Mouse (Mus musculus) MN1 (cell line): ENCODE data around the gene Apba2.

Source experiments
- DNase-seq: peaks from one replicate; pipeline ENCODE4 v3.0.0-alpha.2; 2016; ENCODE audit warnings: low spot score

The Apba2 gene

DNA sequence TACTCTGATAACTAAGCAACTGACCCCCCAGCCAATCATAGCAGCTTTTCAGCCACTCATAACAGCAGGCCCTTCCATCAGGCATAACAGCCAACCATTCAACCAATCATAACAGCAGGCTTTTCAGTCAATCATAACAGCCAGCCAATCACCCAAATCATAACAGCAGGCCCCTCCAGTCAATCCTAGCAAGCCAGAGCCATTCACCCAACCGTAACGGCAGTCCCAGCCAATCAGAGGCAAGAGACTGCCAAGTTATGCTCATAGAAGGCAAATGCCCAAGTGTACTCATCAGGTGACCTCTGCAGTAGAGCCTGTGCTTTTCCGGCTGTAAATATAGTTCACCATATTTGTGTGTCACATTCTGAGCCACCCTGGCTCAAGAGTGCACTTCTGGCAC is 85.1 kb downstream of the Apba2 start:
- no peak for DNase-seq

DNA sequence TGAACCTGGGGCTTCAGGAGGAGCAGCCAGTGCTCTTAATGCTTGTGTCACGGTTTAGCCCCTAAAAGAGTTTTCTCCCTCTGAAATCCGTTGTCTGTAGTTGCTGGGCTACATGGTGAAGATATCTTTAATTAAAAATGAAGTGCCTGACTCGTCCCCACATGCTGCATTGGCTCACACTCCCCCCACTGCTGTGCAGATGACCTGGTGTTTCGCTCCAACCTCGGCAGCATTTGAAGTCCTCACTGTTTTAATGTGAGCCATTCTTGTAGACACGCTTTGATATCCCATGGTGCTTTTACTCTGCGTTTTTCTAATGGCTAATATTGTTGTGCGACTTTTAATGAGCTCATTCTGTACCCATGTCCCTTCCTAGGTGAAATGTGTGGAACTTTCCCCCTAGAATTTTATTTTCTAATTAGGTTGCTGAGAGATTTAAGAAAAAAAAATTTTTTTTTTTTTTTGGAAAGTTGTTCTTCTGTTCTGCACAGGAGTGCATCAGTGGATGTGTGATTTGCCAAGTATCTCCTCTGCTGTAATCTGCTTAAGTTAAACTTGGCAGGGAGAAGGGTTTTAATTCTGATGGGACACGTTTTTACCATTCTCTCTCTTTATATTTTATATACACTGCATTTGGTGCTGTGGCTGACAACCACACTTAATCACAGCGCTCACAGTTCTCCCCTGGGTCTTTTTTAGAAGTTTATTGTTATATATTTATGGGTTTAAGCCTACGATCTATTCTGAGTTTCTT is 87.3 kb downstream of the Apba2 start:
- no peak for DNase-seq

DNA sequence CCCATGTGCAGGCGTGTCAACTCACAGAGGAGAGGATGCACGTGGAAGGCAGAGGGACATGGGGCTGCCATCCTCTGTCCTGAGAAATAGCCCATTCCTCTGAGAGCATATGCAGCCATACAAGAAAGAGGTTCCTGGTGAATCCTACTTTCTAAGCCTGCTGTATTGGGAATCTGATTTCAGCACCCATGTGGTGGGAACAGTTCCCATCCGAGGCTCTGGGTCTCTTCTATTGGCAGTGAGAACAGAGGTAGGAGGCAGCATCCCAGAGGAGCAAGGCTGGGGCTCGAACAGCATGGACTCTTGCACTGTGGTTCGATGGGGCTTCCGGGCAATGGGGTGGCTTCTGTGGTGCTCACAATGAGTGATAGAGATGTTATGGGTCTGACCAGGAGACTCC is 93.8 kb downstream of the Apba2 start:
- DNase-seq: no peak

DNA sequence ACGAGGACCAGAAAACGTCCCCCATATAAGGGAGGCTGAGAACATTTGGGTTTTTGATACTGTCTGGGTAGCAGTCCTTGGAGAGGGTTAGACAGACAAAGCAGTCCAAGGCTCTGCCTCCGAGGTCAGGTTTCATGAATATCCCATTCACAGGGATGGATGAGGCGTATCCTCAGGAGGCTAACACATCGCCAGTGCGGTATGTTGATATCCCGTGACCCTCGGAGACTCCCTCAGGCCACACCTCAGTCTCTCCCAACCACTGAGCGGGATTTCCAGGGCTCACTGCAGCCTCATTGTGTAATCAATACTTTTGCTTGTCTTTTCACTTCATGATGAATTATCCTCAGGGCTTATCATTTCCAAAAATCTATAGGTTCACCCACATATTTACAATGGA is 95.1 kb downstream of the Apba2 start:
- DNase-seq: no peak

DNA sequence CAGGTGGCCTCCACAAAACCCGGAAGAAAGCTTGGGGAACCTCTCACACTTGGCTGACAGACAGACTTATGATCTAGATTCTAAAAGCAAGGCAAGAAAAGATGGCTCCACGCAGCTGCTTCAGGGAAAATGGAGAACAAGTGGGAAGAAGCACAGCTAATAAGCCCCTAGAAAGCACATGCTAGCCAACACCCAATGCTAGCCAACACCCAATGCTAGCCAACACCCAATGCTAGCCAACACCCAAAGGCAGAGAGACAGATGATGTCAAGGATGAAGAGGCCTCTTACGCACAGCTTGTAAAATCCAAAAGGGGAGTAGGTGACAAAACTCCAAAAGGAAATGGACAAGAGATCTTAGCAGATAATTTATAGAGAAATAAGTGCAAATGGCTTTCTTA is 108.4 kb downstream of the Apba2 start:
- DNase-seq: no peak

DNA sequence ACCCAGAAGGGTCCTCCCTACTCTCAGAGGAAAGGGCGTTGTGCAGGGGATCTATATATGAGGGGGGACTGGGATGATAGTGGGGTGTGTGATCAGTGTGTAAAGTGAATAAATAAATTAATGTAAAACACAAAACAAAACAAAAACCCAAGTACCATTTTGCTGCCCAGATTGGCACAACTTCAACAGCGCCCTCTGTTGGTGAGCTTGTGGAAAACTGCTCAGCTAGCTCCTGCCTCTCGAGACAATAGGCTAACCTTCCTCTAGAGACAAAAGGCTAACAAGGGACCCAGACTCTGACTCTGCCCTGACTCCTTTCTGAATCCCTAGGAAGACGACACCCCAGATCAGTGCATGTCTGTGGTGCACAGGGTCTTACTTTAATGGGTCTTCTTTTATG is 109.4 kb downstream of the Apba2 start:
- no peak for DNase-seq

DNA sequence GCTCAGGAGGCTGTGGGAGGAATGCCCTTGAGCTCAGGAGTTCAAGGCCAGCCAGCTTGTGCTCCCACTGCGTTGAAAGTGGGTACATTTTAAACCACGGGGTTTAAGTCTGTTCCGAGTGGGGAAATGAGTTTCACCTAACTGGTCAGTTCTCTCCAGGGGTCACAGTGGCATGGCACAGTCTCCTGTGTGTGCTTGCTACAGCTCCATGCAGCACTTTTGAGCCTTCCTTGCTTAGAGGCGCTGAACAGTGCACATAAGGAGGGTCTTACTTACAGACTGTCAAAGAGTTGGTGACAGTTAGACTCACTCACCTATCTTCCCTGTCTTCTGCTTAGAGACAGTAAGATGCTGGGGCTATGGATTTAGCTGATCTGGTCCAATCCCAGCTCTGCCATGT is 117.8 kb downstream of the Apba2 start:
- DNase-seq: no peak

DNA sequence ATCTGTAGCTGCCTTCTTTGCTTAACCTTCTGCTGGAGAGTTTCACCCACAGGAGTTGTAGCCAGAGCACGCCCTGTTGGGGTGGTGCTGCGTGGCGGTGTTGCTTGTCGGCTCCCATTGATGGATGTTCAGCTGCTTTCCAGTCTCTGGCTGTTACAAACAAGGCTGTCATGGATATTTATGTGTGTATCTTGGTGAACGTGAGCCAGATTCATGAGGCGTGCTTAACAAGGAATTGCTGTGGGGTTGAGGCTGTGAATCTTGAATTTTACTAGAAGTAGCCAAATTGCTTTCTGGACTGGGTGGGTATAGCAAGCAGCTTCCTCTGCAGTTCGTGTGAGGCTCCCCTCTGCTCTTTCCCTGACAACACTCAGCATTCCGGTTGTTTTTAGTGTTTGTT is 125.0 kb downstream of the Apba2 start:
- DNase-seq: no peak

DNA sequence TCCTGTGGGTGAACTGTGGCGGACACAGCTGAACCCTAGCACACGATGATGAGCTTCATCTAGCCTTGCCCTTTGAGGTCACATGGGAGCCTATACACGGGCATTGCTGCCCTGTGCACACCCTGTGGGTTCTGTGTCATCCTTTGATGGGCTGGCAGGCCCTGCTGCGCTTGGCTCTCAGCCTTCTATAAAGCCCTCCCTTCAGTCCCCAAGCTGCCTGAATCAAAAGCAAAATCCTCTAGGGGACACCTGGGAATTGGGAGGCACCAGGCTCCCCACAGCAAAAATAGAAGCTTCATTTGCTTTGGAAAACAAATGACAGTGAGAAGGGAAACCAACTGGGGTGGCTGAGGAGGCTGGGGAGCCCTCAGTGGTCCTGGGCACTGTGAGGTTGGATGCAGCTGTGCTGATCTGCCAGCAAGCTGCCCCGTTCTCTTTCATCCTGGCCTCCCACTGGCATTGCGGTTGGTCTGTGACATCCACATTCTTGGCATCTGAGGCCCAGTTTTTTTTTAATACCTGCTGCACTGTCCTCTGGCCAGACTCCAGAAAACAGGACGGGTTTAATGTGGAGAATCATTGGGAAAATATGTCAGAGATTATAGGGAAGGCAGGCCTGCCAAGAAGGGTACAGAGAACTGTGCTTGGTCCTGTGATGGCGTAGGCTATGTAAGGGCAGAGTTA is 126.6 kb downstream of the Apba2 start:
- DNase-seq: no peak

DNA sequence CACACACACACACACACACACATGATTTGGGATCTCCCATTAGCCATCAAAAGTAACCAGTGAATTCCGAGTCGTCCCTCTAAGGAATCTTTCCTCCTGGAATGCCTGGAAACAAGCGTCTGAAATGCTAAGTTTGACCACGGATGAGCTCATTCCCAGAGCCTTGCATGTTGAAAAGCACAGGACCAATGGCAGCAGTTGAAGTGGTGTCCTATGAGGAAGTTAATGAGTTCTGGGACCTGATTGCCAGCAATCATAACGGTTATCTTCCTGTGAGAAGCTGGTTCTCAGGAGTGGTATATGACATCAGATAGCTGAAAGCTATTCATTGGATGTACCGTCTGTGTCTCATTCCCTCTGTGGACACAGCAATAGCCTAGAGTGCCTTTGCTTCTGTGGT is 129.2 kb downstream of the Apba2 start:
- DNase-seq: no peak

DNA sequence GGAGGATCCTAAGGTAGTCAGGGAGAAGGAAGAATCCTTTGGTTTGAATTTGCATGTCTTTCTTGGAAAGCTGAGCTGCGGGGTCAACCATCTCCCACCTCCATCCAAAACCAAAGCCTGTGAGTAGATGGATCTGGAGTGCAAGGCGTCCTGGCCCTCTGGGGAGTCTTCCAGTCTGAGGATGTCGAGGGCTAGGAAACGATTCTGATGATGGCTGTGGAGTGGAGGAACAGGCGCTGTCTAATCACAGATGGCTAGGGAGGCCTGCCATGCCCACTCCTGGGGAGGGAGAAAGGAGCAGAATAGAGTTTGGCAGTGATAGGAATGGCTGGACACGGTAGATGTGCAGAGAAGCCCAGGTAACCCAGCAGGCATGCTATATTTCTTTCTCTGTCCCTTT is 129.6 kb downstream of the Apba2 start:
- no peak for DNase-seq

DNA sequence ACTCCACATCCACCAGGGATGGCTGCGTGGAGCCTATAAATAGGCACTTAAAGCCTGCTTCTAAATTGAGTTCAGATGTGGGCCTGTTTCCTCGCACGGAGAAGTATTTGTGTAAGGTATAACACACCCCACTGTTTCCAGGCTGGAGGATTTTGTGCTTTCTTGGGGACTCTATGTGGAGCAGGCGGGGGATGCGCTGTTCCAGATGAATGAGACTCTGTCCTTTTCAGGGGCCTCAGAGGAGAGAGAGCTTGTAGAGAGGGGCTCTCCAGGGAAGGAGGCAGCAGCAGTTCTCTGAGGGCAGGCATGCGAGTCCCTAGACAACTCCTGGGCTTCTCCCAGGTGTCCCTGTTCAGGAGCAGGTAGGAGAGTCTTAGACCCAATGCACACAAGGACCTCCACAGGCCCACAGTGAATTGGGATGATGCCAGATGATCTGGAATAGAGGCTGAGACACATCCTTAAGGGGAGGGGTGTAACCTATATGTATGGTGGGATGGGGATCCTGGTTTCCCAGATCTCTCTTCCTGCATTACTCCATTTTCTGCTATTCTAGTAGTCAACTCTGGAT is 130.4 kb downstream of the Apba2 start:
- DNase-seq: no peak

DNA sequence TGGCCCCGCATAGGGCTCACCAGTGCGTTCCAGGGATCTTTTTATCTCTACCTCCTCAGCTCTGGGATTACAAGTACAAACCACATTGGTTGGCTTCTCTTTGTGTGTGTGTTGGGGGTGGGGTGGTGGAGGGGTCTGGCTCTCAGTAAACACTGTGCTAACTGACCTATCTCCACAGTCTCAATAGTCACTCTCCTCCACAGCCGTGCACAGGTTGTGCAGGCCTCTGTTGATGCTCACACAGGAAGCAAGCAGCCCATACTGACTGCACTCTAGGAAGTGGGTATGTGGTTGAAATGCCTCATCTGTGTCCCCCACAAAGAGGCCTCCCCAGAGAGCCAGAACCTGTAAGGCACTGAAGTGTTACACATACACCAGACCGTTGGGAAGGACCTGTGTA is 131.7 kb downstream of the Apba2 start:
- no peak for DNase-seq

DNA sequence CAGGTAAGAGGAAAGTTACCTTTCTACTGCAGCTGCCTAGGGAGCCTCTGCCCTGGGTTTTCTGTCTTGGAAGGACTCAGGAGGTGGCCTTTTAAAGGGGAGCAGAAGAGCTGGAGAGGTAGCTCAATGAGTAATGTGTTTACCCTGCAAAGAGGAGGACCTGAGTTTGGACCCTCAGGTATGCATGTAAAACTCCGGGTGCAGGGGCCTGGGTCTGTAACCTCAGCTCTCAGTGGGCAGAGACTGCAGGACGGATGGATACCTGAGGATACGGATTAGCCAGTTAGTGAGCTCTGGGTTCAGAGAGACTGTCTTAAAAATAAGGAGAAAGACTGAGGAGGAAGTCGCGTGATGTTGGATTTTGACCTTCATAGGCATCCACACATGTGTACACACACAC is 132.4 kb downstream of the Apba2 start:
- no peak for DNase-seq

DNA sequence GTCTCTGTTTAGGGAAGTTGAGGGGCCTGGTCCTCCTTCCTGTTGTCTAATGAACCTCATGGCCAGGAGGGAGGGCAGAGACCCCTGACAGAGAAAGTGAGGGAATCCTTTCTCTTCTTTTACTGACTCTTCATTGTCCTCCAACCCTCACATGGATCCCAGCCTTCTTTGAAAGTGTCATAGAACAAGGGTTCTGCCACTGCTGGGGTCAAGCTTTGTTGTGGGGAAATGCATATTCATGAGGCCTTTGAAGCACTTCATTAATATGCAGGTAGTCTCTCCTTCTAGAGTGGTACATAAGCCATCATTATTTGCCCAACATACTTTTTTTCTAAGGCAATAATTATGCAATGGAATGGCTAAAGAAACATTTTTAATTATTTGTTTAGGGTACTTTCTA is 133.0 kb downstream of the Apba2 start:
- DNase-seq: no peak

DNA sequence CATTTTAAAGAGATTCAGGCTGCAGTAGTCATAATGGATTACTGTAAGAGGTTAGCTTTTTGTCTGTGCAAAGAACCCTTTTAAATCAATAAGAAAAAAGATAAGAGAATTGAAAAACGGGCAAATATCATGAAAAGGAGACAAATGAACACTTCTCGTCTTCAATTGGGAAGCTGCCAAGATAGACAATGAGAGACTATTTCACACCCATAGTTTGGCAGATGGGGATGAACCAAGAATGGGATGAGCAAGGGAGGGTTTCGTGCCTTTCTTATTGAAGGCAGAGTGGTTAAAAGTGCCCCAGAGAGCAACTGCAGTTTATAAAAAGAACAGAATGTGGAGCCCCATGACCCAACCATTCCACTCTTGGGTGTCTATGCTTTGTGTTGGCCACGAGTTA is 137.4 kb downstream of the Apba2 start:
- DNase-seq: no peak

DNA sequence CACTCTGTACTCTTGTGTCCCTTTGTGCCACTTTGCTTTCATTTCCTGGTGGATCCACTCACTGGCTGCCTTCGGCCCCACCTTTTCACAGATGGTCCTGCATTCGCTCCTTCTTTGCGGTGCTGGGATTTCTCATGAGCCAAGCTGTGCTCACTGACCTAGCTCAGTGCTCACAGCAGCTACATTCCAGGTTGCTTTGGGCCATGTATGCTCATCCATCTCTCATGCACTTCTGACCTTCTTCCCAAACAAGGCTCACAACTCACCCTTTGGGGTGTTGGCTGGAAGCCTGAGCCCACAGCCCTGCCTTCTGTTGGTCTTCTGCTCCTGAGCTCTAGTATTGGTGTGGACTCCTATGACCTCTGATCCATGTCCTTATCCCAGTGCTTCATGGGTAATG is 139.1 kb downstream of the Apba2 start:
- DNase-seq: no peak

DNA sequence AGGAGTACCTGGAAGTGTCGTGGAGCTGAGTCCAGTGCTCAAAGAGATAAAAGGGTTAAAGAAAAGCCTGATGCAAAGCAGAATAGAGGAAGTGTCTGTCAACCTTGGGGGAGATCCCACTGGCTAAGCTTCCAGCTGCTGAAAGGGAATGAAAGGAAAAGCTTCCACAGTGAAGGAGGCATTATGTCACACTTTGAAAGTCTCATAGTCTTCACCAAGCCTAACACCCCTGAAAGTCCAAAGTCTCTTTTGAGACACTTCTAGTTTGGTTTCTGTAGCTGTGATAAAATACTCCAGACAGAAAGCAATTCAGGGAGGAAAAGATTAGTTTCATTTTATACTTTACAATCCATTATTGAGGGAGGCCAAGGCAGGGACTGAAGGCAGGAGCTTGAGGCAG is 141.4 kb downstream of the Apba2 start:
- no peak for DNase-seq

DNA sequence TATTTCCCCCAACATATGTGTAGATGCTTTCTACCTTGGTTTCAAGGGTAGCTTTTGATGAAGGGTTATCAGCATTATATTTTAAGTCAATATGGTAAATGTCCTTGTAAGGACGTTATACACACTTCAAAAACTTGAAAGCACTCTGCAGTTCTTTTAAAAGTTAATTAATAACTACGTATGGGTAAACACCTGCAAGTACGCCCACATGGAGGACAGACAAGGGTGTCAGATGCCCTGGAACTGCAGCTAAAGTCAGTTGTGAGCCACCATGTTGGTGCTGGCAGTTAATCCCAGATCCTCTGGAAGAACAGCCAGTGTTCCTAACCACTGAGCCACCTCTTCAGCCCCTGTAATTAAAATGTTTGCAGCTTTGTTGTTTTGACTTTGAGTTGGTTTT is 144.0 kb downstream of the Apba2 start:
- no peak for DNase-seq

DNA sequence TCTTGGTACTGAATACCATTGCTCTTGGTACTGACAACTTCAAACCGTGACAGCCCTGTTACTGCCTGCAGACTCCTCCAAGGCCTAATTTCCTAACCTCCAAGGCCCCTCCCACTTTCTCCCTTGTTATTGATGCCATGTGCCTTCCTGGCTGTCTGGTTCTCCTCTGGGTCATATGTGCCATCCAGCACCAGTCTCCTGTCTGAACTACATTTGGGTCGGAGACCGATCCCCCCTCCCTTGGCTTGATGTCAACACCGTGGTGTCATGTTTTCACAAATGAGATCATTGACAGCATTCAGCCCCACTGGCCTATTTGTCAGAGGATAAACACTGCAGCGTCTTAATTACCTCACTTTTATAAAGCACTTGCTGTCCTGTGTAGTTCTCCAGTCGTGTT is 144.5 kb downstream of the Apba2 start:
- no peak for DNase-seq

DNA sequence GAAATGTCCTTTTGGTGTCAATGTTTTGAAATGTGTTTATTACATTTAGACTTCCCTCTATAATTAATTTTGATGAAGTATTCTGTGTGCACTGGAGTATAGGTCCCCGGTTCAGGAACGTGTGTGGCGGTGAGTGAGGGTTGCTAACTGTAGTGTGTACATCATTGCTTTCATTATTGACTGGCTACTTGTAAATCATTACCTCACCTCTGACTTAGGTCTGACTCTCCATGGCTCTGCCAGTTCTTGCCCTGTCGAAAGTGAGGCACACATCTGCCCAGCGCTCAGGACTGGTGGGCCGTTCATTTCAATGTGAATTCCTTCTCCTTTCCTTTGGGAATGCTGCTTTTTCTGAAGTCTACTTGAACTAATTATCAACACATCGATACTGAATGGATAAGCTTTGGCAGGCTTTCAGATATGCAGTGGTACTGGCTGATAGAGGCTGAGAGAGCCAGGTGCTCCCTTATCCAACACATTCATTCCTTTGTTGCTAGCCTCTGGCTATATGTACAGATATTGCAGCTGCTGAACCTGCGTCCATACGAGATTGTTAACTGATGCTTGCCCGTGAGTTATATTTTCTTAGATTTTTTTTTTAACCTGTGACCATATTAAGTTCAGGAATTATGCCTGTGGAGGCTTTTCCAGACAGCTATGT is 147.6 kb downstream of the Apba2 start:
- no peak for DNase-seq

DNA sequence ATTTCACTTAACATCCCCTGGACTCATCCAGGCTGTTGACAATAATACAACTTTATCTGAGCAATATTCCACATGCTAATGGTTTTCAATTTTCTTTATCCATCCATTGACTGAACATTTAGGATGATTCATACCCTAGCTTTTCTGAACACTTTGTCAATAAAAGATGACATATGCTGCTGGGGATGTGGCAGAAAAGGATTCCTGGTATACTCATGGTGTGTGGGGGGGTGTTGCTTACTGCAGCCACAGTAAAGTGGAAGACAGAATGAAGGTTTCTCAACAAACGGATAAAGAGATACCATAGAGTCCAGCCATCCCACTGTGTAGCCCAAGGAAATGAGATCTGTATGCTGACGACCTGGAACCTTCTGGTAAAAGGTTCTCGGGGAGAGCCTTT is 150.5 kb downstream of the Apba2 start:
- DNase-seq: no peak

DNA sequence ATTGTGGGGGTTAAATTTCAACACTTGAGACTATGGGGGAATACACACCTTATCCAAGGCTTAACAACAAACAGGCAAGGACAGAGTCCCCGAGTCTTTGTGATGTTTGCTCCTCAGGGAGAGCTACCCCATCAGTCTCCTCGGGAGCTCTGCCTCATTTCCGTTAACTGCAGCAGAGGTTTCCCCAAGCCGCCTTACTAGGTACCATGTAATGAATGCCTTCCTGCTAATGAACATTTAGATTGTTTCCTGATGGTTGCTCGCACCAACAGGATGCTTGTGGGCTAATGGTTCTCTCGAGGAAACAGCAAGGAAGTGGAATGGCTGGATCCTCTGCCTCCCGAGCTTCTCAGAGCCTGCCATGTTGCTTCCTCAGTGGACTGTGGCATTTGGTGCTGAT is 155.3 kb downstream of the Apba2 start:
- DNase-seq: no peak
